ENCODE assay signal across 15 mouse cellular contexts in genomic region chr1:160535649-160536048, GRCm38 (mm10).
DNase-seq lines count a peak whose midpoint lies in the region; ATAC-seq and TF ChIP-seq lines count a peak whose summit lies in the region.
"Had no signal": no experiment of that assay in that cellular context is flagged by ENCODE, and none has a peak within 500 bp of the region (broad histone marks: within the 10 kb centered on the region; RNA-seq: fewer than 3 reads in every experiment).

No protein-coding gene starts in this region.

- H3K9me3 ChIP-seq in hindbrain, embryonic 13.5 days = no peaks in the 10 kb centered on the region
- no peaks in the 10 kb centered on the region for H3K9me3 ChIP-seq in hindbrain, postnatal 0 days (ENCODE audit: low read length)
- no peaks in the 10 kb centered on the region for H3K9me3 ChIP-seq in forebrain, embryonic 11.5 days (ENCODE audit: control insufficient read depth, low read length)
- H3K9me3 ChIP-seq in hindbrain, embryonic 16.5 days (ENCODE audit: control insufficient read depth, low read length) = no peaks in the 10 kb centered on the region
- H3K9me3 ChIP-seq: limb, embryonic 12.5 days; liver, embryonic 15.5 days had no signal

- 77% methylated on average over 8 of the region's 8 CpGs for WGBS in hindbrain, embryonic 13.5 days
- WGBS in hindbrain, postnatal 0 days = 62% methylated on average over 8 of the region's 8 CpGs
- 87% methylated on average over 8 of the region's 8 CpGs for WGBS in forebrain, embryonic 11.5 days
- WGBS in hindbrain, embryonic 16.5 days = 67% methylated on average over 8 of the region's 8 CpGs

- H3K4me1 ChIP-seq in hindbrain, embryonic 13.5 days (replicated peaks) = peaks cover 18% of the 10 kb centered on the region
- H3K4me1 ChIP-seq in hindbrain, postnatal 0 days (ENCODE audit: insufficient read depth, low read length) = no peaks in the 10 kb centered on the region
- 0 out of 2 replicates have a peak, but pooled peaks cover 2% of the 10 kb centered on the region for H3K4me1 ChIP-seq in forebrain, embryonic 11.5 days (replicated peaks; ENCODE audit: control insufficient read depth, insufficient read depth, low read length)
- H3K4me1 ChIP-seq in hindbrain, embryonic 16.5 days (ENCODE audit: control insufficient read depth, insufficient read depth, low read depth, low read length) = peaks cover 7% of the 10 kb centered on the region
- H3K4me1 ChIP-seq: limb, embryonic 12.5 days; liver, embryonic 15.5 days had no signal

- ATAC-seq in frontal cortex, adult (ENCODE audit: low TSS enrichment) = peak; percentile 45
- no peak for ATAC-seq in hindbrain, embryonic 13.5 days (ENCODE audit: low FRiP score)
- ATAC-seq in hindbrain, postnatal 0 days = no peak
- no peak for ATAC-seq in forebrain, embryonic 11.5 days (replicated peaks; ENCODE audit: low FRiP score)
- ATAC-seq in hindbrain, embryonic 16.5 days = peak; percentile 56; the same call in 1 of the 2 replicates

- no peak overlapping the region for H3K4me2 ChIP-seq in hindbrain, embryonic 13.5 days
- H3K4me2 ChIP-seq in hindbrain, postnatal 0 days (ENCODE audit: low read depth, low read length) = no peak overlapping the region
- H3K4me2 ChIP-seq in forebrain, embryonic 11.5 days (ENCODE audit: low read depth, low read length, severe bottlenecking) = no peak overlapping the region
- H3K4me2 ChIP-seq in hindbrain, embryonic 16.5 days (ENCODE audit: low read length) = no peak overlapping the region
- H3K4me2 ChIP-seq: limb, embryonic 12.5 days; liver, embryonic 15.5 days had no signal

- H3K9ac ChIP-seq in hindbrain, embryonic 13.5 days = no peak overlapping the region
- no peak overlapping the region for H3K9ac ChIP-seq in hindbrain, postnatal 0 days (replicated peaks; ENCODE audit: low read length)
- no peak overlapping the region for H3K9ac ChIP-seq in forebrain, embryonic 11.5 days (ENCODE audit: low read length)
- peak overlapping the region; percentile 35 for H3K9ac ChIP-seq in hindbrain, embryonic 16.5 days (ENCODE audit: low read depth, low read length)
- H3K9ac ChIP-seq: limb, embryonic 12.5 days; liver, embryonic 15.5 days had no signal

- H3K4me3 ChIP-seq in hindbrain, embryonic 13.5 days = no peak overlapping the region
- no peak overlapping the region for H3K4me3 ChIP-seq in hindbrain, postnatal 0 days (ENCODE audit: low read length)
- no peak overlapping the region for H3K4me3 ChIP-seq in forebrain, embryonic 11.5 days (ENCODE audit: low read depth, low read length)
- no peak overlapping the region for H3K4me3 ChIP-seq in hindbrain, embryonic 16.5 days (ENCODE audit: low read length)
- H3K4me3 ChIP-seq: limb, embryonic 12.5 days; liver, embryonic 15.5 days had no signal

- DNase-seq in frontal cortex, postnatal 25 days (ENCODE audit: low spot score in 2 of 2) = no peak
- DNase-seq in hindbrain, postnatal 0 days (ENCODE audit: low spot score) = no peak
- no peak for DNase-seq in forebrain, embryonic 11.5 days (ENCODE audit: low spot score)
- no peak for DNase-seq in thymus, postnatal 4 days
- DNase-seq in right cerebral cortex, postnatal 25 days = no peak
- DNase-seq: adrenal gland, adult 2 months; kidney, adult 2 months; kidney, postnatal 4 days; lung, postnatal 36 days; thymus, adult 18-20 months had no signal

- no peaks in the 10 kb centered on the region for H3K27me3 ChIP-seq in hindbrain, embryonic 13.5 days
- H3K27me3 ChIP-seq in hindbrain, postnatal 0 days (ENCODE audit: insufficient read depth, low read length) = no peaks in the 10 kb centered on the region
- H3K27me3 ChIP-seq in forebrain, embryonic 11.5 days (ENCODE audit: control insufficient read depth, insufficient read depth, low read length) = no peaks in the 10 kb centered on the region
- no peaks in the 10 kb centered on the region for H3K27me3 ChIP-seq in hindbrain, embryonic 16.5 days (replicated peaks; ENCODE audit: control insufficient read depth, insufficient read depth, low read length)
- H3K27me3 ChIP-seq: limb, embryonic 12.5 days; liver, embryonic 15.5 days had no signal

- no peaks in the 10 kb centered on the region for H3K36me3 ChIP-seq in hindbrain, embryonic 13.5 days
- no peaks in the 10 kb centered on the region for H3K36me3 ChIP-seq in hindbrain, postnatal 0 days (ENCODE audit: insufficient read depth, low read length)
- H3K36me3 ChIP-seq in forebrain, embryonic 11.5 days (ENCODE audit: control insufficient read depth, insufficient read depth, low read length) = no peaks in the 10 kb centered on the region
- H3K36me3 ChIP-seq in hindbrain, embryonic 16.5 days (ENCODE audit: control insufficient read depth, insufficient read depth, low read length) = no peaks in the 10 kb centered on the region
- H3K36me3 ChIP-seq: limb, embryonic 12.5 days; liver, embryonic 15.5 days had no signal

- peak overlapping the region; percentile 81 for H3K27ac ChIP-seq in hindbrain, embryonic 13.5 days
- no peak overlapping the region for H3K27ac ChIP-seq in hindbrain, postnatal 0 days
- H3K27ac ChIP-seq in forebrain, embryonic 11.5 days (ENCODE audit: low read depth, low read length) = peak overlapping the region; percentile 63
- peak overlapping the region; percentile 68 for H3K27ac ChIP-seq in hindbrain, embryonic 16.5 days (ENCODE audit: low read depth, low read length)
- H3K27ac ChIP-seq: limb, embryonic 12.5 days; liver, embryonic 15.5 days had no signal

- TF ChIP-seq CTCF in hindbrain, postnatal 0 days (IDR thresholded peaks at IDR 0.05; ENCODE audit: low read depth) = no peak

Comparison
In these comparisons a context has a peak if more than half of its experiments do, and no peak if none do; other contexts are left out.
1. ATAC-seq: peak in frontal cortex, adult (single experiment) and hindbrain, embryonic 16.5 days (single experiment); none in hindbrain, embryonic 13.5 days (single experiment), hindbrain, postnatal 0 days (single experiment) and forebrain, embryonic 11.5 days (single experiment).